Mouse (Mus musculus) brain, adult 10 weeks (tissue): Measurements from ENCODE around the gene Tbr1. TPM values are rescaled to one million over a fixed set of nuclear protein-coding genes. Genes with fewer than 3 reads are reported as not detected.

Source experiments
- polyA plus RNA-seq: library from polyadenylated mRNA; stranded (reverse); fragments of 350-450 nt; fragmentation: Illumina TruSeq; extraction: RNeasy Lipid Tissue Mini Kit (QIAGEN cat#74804); gene quantifications from one replicate; pipeline ENCODE4 v1.2.3, GENCODE M21; 2015; ENCODE audit warnings: low read depth, low replicate concordance

Tbr1 gene
- polyA plus RNA-seq, result 48.3 TPM

GRCm38 (mm10) chr2:61802656-61803251 lies at the start of gene Tbr1:
Gene Tbr1, plus strand, starts transcription at chr2:61802930.

Other genes with a start within 250 kb of the Tbr1 start
- 41.6 TPM for gene Tank, start 224.3 kb upstream of the Tbr1 start, polyA plus RNA-seq
- gene Psmd14, start 91.2 kb upstream of the Tbr1 start, polyA plus RNA-seq, result 182 TPM
- 119 TPM for gene Slc4a10, start 243.5 kb downstream of the Tbr1 start, polyA plus RNA-seq